Mouse (Mus musculus) inflammation-experienced regulatory T-cells, adult 6 months (primary cell): ENCODE measurements around the gene Mgat2. TPM values are rescaled to one million over a fixed set of nuclear protein-coding genes. Genes with fewer than 3 reads are reported as not detected.
"Not testable (repeated sequence)": the region's sequence is repeated elsewhere in the genome, so short reads cannot be mapped to it uniquely, and the experiment has no call there.

Experiments used
- ATAC-seq: one replicate; pipeline ENCODE4 v1.8.0; 2017
- polyA plus RNA-seq, 3 experiments: library from polyadenylated mRNA; unstranded; fragments of 100-300 nt; shearing (Covaris generic); gene quantifications; one replicate each; pipeline ENCODE4 v1.2.1; 2017

Gene Mgat2
- 10 to 100 TPM; 17.8 to 27.9 (median 21.1) TPM for polyA plus RNA-seq

- ATAC-seq: peak; percentile 97
Measured at GRCm38 (mm10) chr12:69183583-69184308, at the start of gene Mgat2, which contains the start of gene Rpl36al. Gene Mgat2, plus strand, starts transcription at chr12:69184157. Gene Rpl36al, minus strand, starts transcription at chr12:69184083.

DNA sequence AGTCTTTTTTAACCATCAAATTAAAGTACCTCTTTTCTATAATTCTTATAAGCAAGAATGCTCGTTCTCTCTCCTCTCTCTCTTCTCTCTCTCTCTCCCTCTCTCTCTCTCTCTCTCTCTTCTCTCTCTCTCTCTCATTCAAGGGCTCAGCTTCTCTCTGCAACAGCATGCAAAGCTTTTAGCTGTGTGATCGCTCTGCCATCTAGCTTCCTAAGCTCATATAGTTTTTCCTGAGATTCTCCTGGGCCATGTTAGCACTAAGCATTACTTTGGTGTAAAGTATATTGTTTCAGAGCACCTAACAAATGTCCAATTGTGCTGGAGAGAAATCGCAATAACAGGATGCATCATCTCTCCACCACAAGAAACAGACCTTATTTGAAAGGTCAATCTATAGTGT lies 44.8 kb upstream of the Mgat2 start:
- no peak for ATAC-seq

DNA sequence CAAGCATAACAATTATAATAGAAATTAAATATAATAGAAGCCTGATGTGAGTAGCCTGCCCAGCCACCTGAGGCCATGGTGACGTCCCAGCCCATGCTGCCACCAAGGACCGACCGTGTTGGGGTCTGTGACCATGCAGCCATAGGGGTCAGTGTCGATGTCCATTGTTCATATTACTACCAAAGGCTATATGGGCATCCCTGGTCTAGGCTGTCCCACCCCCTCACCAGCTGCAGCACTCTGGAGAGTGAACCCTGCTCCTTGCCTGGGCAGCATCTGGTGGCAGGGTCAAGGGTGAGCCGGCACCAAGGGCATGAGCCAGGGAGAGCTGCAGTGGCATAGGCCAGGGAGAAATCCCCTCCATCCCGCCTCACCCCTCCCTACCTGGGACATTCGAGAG lies 44.1 kb upstream of the Mgat2 start:
- ATAC-seq: no peak

DNA sequence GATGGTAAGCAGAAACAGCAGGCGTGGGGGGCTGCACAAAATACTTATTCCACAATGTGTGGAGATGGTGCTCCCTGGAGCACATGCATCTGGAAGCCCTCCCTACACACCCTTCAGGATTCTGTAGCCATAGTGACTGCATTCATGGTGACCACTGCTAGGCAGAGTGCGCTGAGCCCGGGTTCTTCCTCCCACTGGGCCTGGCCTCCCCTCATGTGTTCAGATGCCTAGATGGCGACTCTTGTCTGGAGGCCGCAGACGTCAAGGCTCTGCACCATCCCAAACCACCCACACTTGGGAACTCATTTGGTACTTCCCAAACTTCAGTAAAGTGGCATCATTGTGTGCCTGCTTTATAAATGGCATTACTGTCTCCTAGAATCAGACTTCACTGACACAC lies 40.5 kb upstream of the Mgat2 start:
- no peak for ATAC-seq

- ATAC-seq: no peak
Measured at GRCm38 (mm10) chr12:69147166-69147735, 36.7 kb upstream of the Mgat2 start.

GRCm38 (mm10) chr12:69150049-69150448 lies 33.9 kb upstream of the Mgat2 start:
- ATAC-seq: no peak

GRCm38 (mm10) chr12:69155923-69156322 lies 28.0 kb upstream of the Mgat2 start:
- no peak for ATAC-seq

DNA sequence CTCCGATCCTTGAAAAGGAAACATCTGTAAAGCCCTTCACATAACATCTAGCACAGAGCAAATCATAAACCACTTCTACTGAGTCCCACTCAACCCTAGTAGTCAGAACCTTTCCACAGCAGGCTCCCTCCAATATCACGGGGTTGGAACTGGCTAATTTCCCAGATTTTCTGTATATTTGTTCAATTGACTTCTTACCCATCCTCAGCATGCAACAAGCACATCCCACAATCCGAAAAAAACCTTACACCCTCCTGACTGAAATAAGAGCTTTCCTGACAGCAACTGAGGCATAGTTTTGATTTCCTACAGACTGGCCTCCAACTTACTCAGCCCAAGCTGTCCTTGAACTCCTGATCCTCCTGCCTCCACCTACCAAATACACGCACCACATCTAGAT lies 27.5 kb upstream of the Mgat2 start:
- ATAC-seq: no peak

- ATAC-seq: no peak
Measured at GRCm38 (mm10) chr12:69157107-69157506, 26.9 kb upstream of the Mgat2 start.

DNA sequence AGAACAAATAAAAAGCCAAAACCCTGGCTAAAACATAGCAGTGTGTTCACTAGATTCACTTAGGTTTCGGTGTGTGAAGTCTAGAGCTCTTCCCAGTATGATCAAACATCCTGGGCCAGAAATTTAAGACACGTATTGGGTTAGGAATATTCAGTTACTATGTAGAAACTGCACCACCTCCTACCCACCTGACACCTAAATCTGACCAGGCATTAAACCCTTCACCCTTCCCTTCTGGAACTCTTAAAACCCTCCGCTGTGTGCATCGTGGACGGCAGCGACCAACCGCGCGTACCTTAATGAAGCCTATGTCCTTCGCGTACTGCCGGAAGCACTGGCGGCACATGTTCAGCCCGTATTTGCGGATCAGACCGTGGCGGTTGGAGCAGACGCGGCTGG lies 25.6 kb upstream of the Mgat2 start:
- no peak for ATAC-seq

GRCm38 (mm10) chr12:69158765-69159577 lies 25.0 kb upstream of the Mgat2 start, which contains the start of gene Rps29:
Gene Rps29, minus strand, starts transcription at chr12:69159186.
- ATAC-seq: peak; percentile 92

DNA sequence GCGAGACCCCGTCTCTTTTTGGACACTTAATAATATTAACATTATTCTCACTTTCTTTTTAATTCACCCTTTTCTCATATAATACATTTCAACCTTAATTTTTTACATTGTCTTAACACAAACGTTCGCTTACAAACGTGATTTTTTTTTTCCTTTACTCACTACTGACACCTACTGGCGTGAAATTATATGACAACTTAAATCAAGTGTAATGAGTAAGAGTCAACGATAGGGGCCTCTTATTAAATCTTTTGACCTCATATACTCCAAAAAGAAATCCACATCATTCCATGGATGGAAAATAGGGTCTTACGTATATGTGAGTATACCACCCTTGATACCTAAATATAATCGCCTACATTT lies 24.4 kb upstream of the Mgat2 start:
- peak; percentile 52 for ATAC-seq

DNA sequence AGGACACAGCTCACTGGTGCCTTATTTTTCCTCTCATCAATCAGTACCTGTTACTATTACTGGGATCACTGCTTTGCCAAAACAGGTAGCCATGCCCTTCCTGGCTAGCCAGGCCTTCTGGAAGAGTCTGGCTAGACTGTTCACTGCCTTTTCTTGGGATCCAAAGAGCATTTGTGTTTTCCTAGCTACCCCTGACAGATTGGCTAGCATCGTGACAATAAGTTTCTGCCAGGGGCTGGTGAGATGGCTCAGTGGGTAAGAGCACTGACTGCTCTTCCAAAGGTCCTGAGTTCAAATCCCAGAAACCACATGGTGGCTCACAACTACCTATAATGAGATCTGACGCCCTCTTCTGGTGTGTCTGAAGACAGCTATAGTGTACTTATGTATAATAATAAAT lies 23.3 kb upstream of the Mgat2 start:
- ATAC-seq: not testable (repeated sequence)

DNA sequence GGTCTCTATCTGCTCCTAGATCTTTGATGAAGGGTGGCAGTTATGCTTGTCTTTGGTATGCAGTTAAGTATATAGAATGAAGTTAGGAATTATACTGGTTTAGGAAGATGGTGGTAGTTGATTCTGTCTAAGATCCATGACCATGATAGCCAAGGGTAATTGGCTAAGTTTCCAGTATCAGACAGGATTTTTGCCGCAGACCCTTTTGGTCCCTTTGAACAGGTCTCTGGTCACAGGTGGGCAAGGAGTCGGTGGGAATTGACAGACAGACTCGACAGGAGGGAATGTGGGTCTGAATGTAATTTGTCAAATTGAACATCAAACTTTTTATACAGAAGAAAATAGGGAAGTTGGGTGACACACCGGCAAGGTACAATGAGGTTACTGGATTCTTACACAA lies 20.4 kb upstream of the Mgat2 start:
- not testable (repeated sequence) for ATAC-seq

- ATAC-seq: peak; percentile 18
Measured at GRCm38 (mm10) chr12:69164904-69165303, 19.1 kb upstream of the Mgat2 start.

- not testable (repeated sequence) for ATAC-seq
Measured at GRCm38 (mm10) chr12:69166861-69167581, 16.9 kb upstream of the Mgat2 start.

GRCm38 (mm10) chr12:69167656-69168460 lies 16.1 kb upstream of the Mgat2 start:
- no peak for ATAC-seq

DNA sequence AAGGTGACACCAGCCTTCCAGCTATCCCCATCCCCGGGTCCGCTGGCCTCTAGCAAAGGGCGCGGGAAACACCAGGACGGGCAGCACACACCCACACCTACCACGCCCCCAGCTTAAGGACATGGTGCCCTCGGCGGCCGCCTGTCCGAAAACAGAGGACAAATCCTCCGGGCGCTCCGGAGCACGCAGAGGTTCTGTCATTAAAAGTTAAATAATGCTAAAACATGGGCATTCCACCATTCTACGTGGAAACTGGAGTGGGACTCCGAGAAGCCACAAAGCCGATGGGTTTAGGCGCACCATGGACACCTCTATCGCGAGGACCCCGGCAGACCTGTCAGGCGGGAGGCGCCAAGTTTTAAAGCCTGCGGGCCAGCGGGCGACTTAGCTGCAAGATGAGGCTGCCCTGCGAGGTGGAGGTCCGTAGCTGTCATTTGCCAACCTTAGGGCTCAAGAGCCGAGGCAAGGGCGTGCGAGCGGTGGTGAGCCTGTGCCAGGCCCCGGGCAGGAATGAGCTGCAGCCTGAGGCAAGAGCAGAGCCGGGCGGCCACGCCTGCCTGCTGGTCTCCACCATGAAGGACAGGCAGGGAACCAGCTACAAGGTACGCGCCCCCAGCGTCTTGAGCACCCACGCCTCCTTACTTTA lies 15.4 kb upstream of the Mgat2 start, which contains the start of gene Lrr1:
Gene Lrr1 (plus strand): TSS at position 354 of the 646 bp plus-strand sequence.
- peak; percentile 83 for ATAC-seq

DNA sequence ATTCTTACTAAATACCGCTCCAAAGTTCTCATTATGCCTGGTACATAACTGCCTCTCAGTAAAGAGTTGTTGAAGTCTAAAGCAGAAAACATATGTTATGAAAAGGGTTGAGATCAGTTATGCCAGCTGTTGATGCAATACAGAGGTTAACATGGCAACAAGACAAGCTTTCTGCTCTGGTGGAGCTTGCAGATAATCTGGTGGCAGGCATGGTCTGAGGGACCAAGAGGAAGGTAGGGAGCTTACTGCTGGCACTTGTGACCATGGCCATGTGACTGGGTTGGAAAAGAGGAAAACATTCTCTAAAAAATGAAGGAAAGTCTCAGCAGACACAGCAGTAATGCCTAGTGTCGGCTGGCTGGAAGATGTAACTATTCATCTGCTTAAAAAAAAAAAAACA lies 12.7 kb upstream of the Mgat2 start:
- ATAC-seq: no peak

DNA sequence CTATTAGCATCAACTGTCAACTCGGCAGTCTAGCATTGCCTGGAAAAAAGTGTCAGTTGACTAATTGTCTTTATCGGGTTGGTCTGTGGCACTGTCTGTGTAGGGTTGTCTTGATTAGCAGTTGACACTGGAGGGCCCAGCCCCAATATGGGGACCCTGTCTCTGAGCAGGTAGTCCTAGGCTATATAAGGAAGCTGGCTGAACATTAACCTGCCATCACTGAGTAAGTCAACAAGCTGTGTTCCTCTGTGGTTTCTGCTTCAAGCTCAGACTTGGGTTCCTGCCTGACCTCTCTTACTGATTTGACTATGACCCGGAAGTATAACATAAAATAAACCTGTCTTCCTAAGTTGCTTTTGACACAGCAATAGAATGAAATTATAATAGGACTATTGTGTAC lies 8.0 kb upstream of the Mgat2 start:
- ATAC-seq: no peak

- no peak for ATAC-seq
Measured at GRCm38 (mm10) chr12:69177526-69177925, 6.4 kb upstream of the Mgat2 start.
